Mouse (Mus musculus) cerebellum, adult 2 months (tissue): Measurements from ENCODE around the gene Nat8f3.
"Not testable (repeated sequence)": the region's sequence is repeated elsewhere in the genome, so short reads cannot be mapped to it uniquely, and the experiment has no call there.

Experiments
- CTCF ChIP-seq: fragments of 200-500 bp; IDR thresholded peaks from 2 replicates; pipeline ENCODE4 v1.5.1; 2011; ENCODE audit warnings: low read depth, mild to moderate bottlenecking, control low read depth, low read length, moderate library complexity, borderline replicate concordance; ENCODE audit not compliant: insufficient read depth
- POLR2A ChIP-seq: fragments of 200-500 bp; IDR thresholded peaks from 2 replicates; pipeline ENCODE4 v1.6.1; 2011; ENCODE audit warnings: low read length, control low read depth, borderline replicate concordance; ENCODE audit not compliant: insufficient read depth

GRCm38 (mm10) chr6:85755705-85756249 is 9.8 kb downstream of the Nat8f3 start:
- TF ChIP-seq POLR2A, CTCF: not testable (repeated sequence)
